Mouse (Mus musculus) brain, embryonic 14.5 days (tissue): Measurements from ENCODE around the gene Fam104a.

Source experiments
- CTCF ChIP-seq: fragments of 200-500 bp; IDR thresholded peaks from 2 replicates; pipeline ENCODE4 v1.5.1; 2012; ENCODE audit warnings: inconsistent platforms, mild to moderate bottlenecking, moderate library complexity, borderline replicate concordance; ENCODE audit not compliant: insufficient read depth, insufficient read length; ENCODE audit errors: extremely low read depth
- POLR2A ChIP-seq: fragments of 200-500 bp; IDR thresholded peaks from 2 replicates; pipeline ENCODE4 v1.6.1; 2012; ENCODE audit warnings: mild to moderate bottlenecking, inconsistent platforms, borderline replicate concordance; ENCODE audit not compliant: poor library complexity, insufficient read depth, insufficient read length, severe bottlenecking; ENCODE audit errors: extremely low read depth

DNA sequence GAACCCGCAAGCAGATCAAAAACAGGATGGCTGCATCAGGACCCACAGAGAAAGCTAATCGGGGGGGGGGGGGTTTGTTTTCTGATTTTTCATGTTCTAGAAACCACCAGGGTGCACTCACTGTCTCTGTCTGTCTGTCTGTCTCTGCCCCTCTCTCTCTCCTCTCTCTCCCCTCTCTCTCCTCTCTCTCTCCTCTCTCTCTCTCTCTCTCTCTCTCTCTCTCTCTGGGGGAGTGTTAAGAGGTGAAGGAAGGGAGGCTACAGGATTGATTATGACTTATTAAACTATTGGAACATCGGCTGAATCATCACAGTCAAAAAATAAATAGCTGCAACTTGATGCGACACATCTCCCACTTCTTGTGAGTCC is 65.7 kb downstream of the Fam104a start:
- TF ChIP-seq CTCF (no peak), POLR2A (no peak)
